Mouse (Mus musculus) left cerebral cortex, adult 9 months (tissue): Measurements from ENCODE around the gene Med4.
A peak's percentile ranks its signal among the peaks of the same experiment; 100 is the strongest.
"Not testable (repeated sequence)": the region's sequence is repeated elsewhere in the genome, so short reads cannot be mapped to it uniquely, and the experiment has no call there.

Experiments used
- DNase-seq, 2 experiments: peaks; one replicate each; pipeline ENCODE4 v3.0.0; 2022; ENCODE audit warnings: low spot score in 2 of 2

The Med4 gene

GRCm38 (mm10) chr14:73501721-73502120 lies 8.1 kb upstream of the Med4 start:
- DNase-seq = no peak

DNA sequence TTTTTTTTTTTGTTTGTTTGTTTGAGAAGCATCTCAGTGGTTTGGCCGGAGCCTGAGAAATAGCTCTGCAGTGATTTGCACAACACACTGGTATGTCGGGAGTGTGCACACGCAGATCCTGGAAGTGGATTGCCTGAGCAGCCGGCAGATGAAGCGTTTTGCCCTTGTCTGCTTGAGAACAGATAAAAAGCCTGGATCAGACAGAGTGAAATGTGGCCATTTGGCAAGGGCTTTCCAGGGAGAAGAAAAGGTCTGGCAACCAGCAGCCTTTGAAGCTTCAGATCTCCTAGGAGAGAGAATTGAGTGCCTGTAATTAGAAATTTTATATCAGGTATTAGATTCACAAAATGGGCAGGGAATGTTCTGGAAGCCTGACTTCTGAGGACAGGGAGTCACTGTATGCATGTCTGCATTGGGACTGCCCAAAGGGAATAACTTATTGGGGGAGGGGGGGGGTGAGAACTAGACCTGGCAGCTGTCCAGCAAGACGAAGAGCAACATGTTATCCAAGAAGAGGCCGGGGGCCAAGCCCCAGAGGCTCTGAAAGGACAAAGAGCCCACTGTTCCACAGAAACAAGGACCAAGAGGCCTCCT lies 7.1 kb upstream of the Med4 start:
- DNase-seq = no peak

DNA sequence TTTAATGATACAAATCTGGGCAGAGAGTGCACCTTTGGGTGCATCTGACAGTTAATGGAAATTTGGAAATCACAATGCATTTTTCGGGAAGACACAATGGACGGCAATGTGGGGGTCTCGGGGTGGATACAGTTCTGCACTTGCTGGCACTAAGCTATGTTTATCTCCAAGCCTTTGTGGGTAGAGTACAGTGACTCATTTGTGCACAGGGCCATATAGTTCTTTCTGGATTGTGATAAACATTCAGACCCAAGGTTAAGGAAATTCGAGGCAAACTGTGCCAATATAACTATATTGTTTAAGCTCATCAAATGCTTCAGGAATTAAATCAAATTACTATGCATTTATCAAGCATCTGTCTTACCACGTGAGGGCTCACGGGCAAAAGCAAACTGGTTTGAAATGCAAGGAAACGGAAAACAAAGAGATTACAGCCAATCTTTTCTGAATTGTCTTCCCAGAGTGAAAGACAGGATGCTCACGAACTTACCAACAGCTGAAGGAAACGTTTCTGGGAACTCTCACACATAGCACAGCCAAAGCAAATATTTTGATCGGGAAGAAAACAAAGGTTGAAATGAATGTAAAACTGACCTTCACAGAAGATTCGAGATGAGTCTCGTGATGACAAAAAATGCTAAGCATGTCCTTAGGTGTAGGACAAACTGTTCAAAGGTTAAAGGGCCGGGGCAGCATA lies 6.4 kb upstream of the Med4 start:
- no peak for DNase-seq

- DNase-seq = no peak
Measured at GRCm38 (mm10) chr14:73506283-73506682, 3.5 kb upstream of the Med4 start.

- no peak for DNase-seq
Measured at GRCm38 (mm10) chr14:73507200-73507599, 2.6 kb upstream of the Med4 start.

DNA sequence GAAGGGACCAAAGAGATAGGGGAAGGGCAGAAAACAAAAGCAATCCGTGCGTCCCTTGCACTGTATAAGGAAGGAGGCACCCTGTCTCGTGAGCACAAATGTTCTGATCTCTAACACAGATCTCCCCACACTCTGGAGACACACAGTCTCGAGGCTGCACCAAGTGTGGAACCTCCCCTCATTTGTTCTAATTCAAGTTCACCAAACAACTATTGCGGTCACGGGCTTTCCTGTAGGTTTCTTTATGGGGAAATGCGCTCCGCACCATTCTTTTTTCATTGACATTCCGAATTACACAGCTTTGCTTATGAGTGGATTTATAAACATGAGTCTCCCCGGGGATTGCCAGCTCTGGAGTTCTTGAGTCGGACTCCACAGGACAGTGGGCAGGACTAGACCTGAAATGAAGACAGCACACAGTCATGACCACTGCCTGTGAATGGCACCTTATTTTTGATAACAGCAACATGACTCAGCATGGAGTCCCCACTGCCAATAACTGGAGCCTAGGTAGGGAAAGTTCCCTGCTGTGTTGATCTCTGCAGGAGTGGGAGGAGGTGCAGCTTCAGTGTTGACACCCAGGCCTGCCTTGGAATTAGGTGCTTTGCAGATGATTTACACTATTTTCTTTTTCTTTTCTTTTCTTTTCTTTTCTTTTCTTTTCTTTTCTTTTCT lies 2.0 kb upstream of the Med4 start:
- no peak for DNase-seq

GRCm38 (mm10) chr14:73508630-73509395 lies 1.0 kb upstream of the Med4 start:
- no peak for DNase-seq

DNA sequence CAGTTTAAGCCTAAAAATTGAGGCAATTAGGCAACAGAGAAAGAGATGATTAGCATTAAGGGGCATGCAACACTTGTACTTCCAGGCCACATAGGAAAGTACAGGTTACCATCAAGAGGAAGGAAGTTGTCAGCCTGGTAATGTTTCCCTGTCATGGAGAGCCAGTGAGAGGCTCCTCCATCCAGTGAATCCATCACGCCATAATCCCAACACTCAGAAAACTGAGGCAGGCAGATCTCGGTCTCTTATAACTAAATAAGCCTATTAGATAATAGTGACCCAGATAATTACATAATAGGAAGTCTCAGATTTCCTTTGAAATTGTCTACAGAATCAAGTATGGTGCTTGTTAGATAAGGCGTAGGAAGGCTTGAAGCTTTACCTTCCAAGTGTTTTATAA lies 14.3 kb downstream of the Med4 start:
- no peak for DNase-seq

GRCm38 (mm10) chr14:73524766-73525448 lies 15.1 kb downstream of the Med4 start, which contains the start of gene Sucla2:
Gene Sucla2, plus strand, starts transcription at chr14:73525319.
- DNase-seq = peak; percentile 84 to 96

- not testable (repeated sequence) for DNase-seq
Measured at GRCm38 (mm10) chr14:73528661-73529060, 18.8 kb downstream of the Med4 start.

DNA sequence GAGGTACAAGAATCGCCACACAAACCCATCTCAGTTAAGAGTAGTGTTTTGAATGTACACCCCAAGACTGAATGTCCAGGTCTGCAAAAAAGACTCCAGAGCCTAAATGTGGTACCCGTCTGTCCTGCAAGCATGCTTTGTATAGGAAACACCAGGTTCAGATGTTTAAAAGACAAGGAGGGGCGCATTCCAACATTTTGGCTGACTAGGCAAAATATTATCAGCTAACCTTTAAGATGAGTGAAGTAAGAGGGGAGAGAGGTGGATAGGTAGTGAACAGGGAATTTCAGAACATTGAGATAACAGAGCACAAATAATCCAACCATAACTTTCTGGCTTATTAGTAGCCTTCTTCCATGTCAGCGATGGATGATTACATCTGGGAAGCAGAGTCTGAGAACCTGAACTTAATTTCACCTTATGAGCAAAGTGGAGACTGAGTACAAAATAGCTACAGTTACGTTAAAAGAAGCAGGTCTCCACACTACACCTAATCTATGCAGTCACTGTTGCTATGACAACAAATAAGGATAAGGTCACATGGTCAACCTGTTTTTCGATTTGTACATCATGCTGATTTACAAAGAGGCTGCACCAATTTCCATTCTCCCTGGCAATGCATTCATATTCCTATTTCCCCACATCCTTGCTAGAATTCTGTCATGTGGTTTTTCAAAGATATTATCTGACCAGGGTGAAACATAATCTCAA lies 24.1 kb downstream of the Med4 start:
- no peak for DNase-seq

DNA sequence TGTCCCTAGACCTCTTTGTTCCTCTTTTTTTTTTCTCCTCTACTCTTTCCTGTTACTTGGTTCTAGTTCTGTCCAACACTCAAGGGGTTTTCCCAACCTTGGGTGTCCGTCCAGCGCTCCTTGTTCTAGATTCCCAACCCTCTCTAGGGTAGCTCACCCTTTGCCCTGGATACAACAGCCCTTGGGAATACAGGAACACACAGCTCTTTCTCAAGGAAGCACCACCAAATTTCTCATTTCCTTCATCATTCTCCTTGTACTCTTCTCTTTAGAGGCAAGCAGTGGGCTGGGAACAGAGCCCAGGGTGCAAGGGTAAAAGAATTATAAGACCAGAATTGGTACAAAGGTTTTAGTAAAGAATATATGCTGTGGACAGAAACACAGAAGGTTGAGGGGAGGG lies 25.8 kb downstream of the Med4 start:
- DNase-seq = no peak

DNA sequence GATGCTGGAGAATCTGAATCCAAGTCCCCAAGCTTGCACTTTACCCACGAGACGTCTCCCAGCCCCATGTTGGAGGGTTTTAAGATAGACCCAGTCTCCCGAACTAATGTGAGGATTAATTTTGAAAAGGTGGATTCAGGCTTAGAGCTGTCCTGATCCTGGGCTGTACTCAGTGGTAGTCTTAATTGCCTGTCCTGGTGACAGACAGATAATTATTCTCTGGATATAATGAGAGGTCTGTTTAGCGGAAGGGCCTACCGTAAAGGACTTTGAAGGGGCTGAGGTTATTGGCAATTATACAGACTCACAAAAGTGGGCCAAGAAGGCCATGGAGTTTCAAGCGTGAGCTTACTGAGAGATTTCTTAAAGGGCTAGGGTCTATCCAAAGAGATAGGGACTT lies 34.0 kb downstream of the Med4 start:
- no peak for DNase-seq

GRCm38 (mm10) chr14:73547034-73547433 lies 37.2 kb downstream of the Med4 start:
- no peak for DNase-seq

DNA sequence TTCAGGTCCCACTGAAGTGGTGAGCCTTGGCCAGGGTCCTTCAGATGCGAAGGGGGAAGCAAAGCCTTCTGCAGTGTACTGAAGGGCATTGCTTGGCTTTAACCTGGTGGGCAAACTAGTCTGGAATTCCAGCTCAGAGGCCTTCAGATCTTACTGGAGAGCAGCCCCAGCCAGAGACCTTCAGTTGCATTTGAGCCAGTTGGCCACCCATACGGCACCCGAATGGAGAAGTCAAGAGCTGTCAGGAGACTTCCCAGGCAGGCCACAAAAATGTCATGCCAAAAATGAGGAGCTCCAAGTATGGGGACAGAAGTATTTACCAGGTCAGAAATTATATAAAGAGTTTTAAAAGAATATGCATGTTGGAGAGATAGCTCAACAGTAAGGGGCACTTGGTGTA lies 38.2 kb downstream of the Med4 start, which contains the start of gene Nudt15:
Nudt15 (minus strand) TSS at position 192 of the 400 bp plus-strand sequence.
- DNase-seq = no peak

- DNase-seq = no peak
Measured at GRCm38 (mm10) chr14:73550291-73550690, 40.5 kb downstream of the Med4 start.

GRCm38 (mm10) chr14:73550732-73551131 lies 40.9 kb downstream of the Med4 start:
- no peak for DNase-seq

DNA sequence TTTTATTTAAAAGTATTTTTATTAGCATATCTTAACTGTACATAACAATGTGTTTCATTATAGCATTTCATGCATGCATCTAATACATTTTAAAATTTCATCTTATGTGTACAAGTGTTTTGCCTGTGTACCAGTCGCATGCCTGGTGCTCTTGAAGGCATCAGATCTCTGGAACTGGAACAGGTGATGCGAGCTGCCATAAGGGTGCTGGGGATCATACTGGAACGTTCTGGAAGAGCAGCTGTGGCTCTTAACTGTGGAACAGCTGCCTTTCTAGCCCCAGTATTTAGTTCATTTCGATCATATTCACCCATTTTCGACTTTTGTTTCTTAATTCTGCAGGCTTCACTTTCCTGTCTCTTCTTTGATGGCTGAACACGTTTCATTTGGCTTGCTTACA lies 41.3 kb downstream of the Med4 start:
- no peak for DNase-seq

GRCm38 (mm10) chr14:73552341-73553121 lies 42.7 kb downstream of the Med4 start:
- DNase-seq = peak; percentile 68 to 91

GRCm38 (mm10) chr14:73553122-73553696 lies 43.4 kb downstream of the Med4 start:
- DNase-seq = no peak
